ENCODE assay signal across 9 mouse cellular contexts in the genomic region with DNA sequence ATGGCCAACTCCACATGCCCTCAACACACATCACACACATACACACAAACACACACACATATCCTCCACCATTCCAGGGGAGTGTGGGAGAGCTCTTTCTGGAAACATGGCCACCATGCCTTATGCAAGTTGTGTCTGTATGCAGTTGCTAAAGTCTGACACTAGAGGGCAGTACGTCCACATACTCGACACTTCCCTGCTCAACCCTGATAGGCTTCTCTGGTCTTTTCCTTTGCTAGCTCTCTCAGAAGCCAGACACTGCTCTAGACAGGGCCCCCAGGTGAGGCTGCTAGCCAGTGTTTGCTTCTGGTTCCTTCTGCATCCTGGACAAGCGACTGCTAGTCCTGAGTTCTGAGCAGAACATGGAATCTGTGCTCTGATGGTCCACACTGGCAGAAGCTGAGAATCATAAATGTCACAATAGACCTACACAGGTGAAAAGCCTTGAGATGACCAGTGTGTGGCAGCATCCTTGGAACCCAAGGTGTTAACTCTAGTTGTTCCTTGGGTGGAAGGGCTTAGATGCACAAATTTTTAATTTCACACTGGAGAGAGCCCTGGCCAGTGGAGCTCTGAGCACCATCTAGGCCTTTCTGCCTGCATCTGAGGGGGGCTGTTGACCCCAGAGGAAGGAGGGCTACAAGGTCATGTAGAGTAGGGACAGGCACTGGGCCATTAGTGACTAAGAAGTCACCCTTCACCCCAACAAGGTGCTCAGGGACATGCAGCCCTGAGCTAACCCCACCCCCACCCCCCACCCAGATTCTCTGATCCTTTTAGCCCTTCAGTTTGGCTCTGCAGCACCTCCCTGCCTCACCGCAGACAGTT. TPM values are rescaled to one million over a fixed set of nuclear protein-coding genes. Genes with fewer than 3 reads are reported as not detected.
A peak's percentile ranks its signal among the peaks of the same experiment; 100 is the strongest.
DNase-seq lines count a peak whose midpoint lies in the region; ATAC-seq and TF ChIP-seq lines count a peak whose summit lies in the region.
"Not testable (repeated sequence)": the region's sequence is repeated elsewhere in the genome, so short reads cannot be mapped to it uniquely, and the experiment has no call there.
"Had no signal": no experiment of that assay in that cellular context is flagged by ENCODE, and none has a peak within 500 bp of the region (broad histone marks: within the 10 kb centered on the region; RNA-seq: fewer than 3 reads in every experiment).

No protein-coding gene starts in this region.

- peak; percentile 74 for DNase-seq in adipocyte (ENCODE audit: low spot score)
- peak; percentile 81 for DNase-seq in embryo, embryonic 10 days (ENCODE audit: low spot score)
- DNase-seq in gastrocnemius, adult 2 months, result peak; percentile 36
- peak; percentile 55 for DNase-seq in left cerebral cortex, adult 11 months (ENCODE audit: low spot score)
- DNase-seq in lung, postnatal 14 days, result peak; percentile 45
- peak; percentile 43 for DNase-seq in retina, adult 2 months (ENCODE audit: low read depth, low spot score)
- DNase-seq in urinary bladder, adult 18-20 months (ENCODE audit: low spot score in 2 of 2), result peak; percentile 12 to 29

- not testable (repeated sequence) for H3K4me3 ChIP-seq in gastrocnemius, adult 2 months

- ATAC-seq in inflammation-experienced regulatory T-cells, adult 6 months, result peak; percentile 72

- intact Hi-C loops in gastrocnemius, adult 2 months (cut with DNase I), result not testable (repeated sequence)

- not testable (repeated sequence) for H3K27ac ChIP-seq in gastrocnemius, adult 2 months

- peak; percentile 67 for TF ChIP-seq CTCF in gastrocnemius, adult 2 months (IDR thresholded peaks at IDR 0.05)

RNA-seq across cellular contexts. Expression of a gene that starts 8.0 kb away (rescaled TPM):
- total RNA-seq in gastrocnemius, adult 2 months (2021), result not detected
- not detected for polyA plus RNA-seq in inflammation-experienced regulatory T-cells, adult 6 months (2017; shearing (Covaris generic))
- polyA plus RNA-seq: liver, embryonic 15.5 days had no signal

RNA-seq across cellular contexts. Expression of a gene that starts 16.8 kb away (rescaled TPM):
- under 1 TPM; 0.28 to 0.36 TPM for total RNA-seq in gastrocnemius, adult 2 months (2021)
- not detected for polyA plus RNA-seq in inflammation-experienced regulatory T-cells, adult 6 months (2017; shearing (Covaris generic))
- polyA plus RNA-seq: liver, embryonic 15.5 days had no signal

RNA-seq across cellular contexts. Expression of a gene that starts 37.4 kb away (rescaled TPM):
- total RNA-seq in gastrocnemius, adult 2 months (2021), result 100 to 1,000 TPM; 383 to 534 TPM
- 10 to 100 TPM; 58.1 to 60.8 (median 59.0) TPM for polyA plus RNA-seq in inflammation-experienced regulatory T-cells, adult 6 months (2017; shearing (Covaris generic))

RNA-seq across cellular contexts. Expression of a gene that starts 50.1 kb away (rescaled TPM):
- 10 to 100 TPM; 29.1 to 30.0 TPM for total RNA-seq in gastrocnemius, adult 2 months (2021)
- polyA plus RNA-seq in inflammation-experienced regulatory T-cells, adult 6 months (2017; shearing (Covaris generic)), result 100 to 1,000 TPM; 115 to 197 (median 137) TPM

Comparison
In these comparisons a context has a peak if more than half of its experiments do, and no peak if none do; other contexts are left out.
1. DNase-seq: peak in every context shown above with its lines; median percentile 81 in embryo, embryonic 10 days; 74 in adipocyte; 55 in left cerebral cortex, adult 11 months; 45 in lung, postnatal 14 days; 43 in retina, adult 2 months; 36 in gastrocnemius, adult 2 months; 20 in urinary bladder, adult 18-20 months.